Mouse (Mus musculus): ENCODE measurements around the gene Col4a1.

Gene Col4a1

DNA sequence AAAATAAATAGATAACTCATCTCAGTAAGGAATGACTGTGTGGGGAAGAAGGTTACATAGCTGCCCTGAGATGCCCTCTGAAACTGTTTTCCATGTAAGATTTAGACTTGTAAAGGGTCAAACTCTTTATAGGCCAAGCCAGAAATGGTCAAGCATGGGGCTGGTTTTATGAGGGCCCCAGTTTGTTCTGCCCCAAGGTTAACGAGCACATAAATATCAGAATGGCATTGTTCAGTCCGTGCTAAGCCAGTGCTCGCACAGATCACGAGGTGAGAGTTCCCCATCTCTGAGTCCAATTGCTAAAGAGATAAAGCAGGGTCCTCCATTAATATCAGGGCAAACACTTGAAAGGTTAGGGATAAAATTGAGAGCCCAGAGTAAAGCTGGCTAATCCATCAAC is 79.6 kb downstream of the Col4a1 start:
- DNase-seq (ENCODE audit: low spot score) = no peak

DNA sequence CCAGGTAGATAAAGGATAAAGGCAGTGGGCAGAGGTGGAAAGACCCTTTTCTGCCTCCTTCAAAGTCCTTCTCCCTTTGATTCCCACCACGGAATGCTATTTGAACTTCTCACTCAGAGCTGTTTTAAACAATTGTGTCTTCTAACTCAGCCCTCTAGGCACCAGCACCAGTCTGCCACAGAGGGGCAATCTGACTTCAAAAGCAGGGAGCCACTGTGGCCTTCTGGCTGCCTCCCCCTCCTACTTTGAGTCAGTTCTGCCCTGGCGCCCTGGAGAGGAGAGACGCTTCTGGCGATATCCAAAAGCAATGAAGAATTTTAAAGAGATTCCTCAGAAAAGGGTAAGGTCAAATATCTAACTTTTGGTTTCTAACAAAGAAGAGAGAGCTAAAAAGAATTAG is 82.3 kb downstream of the Col4a1 start:
- DNase-seq (ENCODE audit: low spot score) = no peak

DNA sequence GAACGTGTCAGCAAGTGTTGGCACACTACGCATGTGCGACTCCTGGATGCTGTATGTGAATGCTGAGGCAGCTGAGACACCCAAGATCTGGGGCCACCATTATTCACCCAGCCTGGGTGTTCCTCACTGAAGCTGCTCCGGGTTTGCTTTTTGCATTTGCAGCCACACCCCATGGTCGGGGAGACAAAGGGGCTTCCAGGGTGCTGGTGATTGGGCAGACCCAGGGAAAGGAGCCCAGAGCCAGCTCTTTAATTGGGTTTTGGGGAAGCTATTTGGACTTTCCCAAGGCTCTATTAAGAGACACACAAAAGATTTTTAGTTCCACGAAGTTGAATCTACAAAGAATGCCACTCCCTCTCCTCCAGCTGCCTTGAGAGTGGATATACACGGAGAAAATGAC is 85.2 kb downstream of the Col4a1 start:
- no peak for DNase-seq (ENCODE audit: low spot score)

DNA sequence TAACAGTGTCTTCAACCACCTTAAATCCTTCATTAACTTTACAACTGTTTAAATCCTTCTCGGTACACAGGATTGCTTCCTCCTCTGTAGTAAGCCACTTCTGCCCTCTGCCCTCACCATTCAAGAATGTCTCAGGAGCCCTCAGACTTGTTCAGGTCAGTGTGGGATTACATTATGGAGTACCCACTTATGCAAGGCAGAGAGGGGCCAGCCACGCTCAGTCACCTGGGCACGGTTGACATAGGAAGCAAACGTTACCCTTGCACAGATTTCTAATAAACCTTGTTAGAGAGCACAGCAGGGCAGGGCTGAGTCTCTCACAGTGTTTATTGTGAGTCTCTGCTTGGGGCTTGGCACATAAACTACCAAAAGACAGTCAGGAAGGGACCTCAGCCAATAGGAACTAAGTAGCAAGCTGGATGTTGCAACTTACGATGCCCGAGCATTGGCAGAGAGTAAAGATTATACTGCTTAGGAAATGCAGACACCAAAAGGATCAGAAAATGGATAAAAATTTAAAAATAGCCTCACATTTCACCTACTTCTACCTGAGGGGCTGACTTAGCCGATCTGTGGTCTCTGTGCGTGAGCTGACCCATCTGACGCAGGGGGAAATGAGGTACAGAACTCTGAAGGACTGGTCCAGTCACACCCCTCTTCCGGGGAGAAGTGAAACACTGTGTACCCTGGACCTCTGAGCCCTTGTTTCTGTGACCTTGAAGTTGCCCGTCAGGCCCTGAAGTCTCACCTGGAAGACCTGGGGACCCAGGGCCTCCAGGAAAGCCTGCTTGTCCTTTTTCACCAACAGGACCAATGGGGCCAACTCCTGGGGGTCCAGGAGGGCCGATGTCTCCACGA is 86.8 kb downstream of the Col4a1 start:
- DNase-seq (ENCODE audit: low spot score) = no peak

DNA sequence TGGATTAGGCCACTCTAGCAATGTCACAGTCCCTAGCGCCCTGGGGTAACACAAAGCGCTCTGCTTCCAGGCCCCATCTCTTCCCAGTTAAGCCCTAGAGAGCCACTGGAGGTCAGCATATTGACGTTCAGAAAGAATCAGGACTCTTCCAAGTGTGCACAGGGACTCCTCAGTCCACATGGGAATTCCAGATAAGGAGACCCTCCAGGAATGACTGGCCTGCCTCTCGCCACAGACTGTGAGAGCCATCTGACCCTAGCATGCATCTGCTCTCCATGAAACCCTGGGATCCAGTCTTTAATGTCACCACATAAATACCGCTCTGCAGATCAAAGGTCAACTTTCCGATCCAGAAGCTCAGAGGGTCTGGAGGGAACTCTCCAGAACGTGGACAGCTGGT is 88.4 kb downstream of the Col4a1 start:
- no peak for DNase-seq (ENCODE audit: low spot score)

DNA sequence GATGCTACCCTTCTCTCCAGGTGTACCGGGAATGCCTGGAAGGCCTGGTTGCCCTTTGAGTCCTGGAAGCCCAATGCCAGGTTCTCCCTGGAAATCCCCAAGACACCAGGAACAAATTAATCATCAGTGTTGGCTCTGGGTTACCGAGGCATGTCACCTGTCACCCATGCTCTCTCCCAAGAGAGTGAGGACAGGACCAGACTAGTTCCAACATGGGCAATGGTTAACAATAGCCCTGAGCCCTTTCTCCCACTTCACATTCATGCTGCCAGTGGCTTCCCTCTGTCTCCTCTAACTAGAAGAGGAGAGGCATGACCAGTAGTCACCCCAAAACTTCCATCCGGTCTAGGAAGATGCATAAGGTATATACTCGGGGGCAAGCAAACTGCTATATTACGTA is 91.3 kb downstream of the Col4a1 start:
- DNase-seq (ENCODE audit: low spot score) = no peak

DNA sequence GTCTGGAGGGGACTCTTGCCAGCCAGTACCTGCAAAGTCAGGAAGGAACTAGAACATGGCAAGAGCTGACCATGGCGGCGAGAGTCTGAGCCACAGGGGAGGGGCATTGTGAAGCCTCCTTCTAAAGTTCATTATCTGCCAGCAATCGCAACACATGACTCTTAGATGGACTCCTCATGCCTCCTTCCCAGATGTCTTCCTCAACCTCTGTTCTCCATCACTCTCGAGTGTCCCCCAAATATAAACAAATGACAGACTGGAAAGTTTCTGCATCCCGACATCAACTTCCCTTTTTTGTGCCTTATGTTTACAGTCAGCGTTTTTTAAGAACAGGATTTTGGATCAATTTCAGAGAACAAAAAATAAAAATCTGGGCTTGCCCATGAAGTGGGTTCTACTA is 93.3 kb downstream of the Col4a1 start:
- no peak for DNase-seq (ENCODE audit: low spot score)

DNA sequence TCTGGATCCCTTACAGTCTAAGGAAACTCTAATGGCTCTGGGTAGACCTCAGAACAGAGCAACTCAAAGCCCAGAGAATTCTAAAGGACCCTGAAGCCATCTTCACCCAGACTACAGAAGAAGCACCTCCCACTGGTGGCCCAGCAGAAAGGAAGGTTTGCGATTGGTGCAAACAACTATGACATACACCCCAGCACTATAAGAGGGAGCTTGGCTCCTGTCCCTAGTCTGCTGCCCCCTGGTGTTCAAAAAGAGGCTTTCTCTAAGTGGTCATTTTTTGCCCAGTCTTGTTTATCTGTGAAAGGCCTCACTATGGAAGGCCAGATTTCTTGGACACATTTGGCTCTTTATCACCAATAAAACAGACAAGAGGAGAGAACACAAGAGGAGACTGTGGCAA is 97.4 kb downstream of the Col4a1 start:
- no peak for DNase-seq (ENCODE audit: low spot score)

DNA sequence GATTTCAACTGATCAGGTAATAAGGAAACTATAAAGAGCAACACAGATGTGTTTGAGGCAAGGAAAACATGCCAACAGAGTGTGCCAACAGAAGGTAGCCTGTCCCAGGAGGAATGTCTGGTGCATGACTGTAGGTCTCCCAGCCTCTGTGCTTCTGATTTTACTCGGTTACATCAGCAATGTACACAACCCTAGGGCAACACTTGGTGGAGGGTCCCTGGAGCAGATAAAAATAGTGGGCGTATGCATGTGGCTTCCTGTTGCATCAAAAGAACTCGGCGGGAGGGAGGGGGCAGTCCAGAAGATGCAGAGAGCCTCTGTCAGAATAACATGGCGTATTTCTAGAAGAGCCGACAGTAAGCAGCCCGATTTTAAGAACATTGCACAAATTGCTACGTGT is 106.1 kb downstream of the Col4a1 start:
- no peak for DNase-seq (ENCODE audit: low spot score)

DNA sequence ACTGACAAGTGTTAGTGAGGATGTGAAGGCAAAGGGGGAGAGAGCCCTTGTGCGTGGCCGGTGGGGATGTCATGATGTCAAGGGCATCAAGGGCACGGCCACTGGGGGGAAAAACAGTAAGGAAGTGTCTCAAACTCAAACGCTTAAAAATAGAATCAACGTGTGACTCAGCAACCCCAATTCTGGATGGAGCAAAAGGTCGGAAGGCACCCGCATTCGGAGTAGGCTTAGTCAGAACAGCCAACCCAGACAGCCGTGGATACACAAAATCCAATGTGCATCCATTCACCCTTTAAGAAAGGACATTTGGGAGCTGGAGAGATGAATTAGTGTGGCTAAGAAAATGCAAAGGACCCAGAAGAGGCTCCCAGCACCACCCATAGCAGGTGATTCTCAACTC is 107.1 kb downstream of the Col4a1 start:
- no peak for DNase-seq (ENCODE audit: low spot score)

DNA sequence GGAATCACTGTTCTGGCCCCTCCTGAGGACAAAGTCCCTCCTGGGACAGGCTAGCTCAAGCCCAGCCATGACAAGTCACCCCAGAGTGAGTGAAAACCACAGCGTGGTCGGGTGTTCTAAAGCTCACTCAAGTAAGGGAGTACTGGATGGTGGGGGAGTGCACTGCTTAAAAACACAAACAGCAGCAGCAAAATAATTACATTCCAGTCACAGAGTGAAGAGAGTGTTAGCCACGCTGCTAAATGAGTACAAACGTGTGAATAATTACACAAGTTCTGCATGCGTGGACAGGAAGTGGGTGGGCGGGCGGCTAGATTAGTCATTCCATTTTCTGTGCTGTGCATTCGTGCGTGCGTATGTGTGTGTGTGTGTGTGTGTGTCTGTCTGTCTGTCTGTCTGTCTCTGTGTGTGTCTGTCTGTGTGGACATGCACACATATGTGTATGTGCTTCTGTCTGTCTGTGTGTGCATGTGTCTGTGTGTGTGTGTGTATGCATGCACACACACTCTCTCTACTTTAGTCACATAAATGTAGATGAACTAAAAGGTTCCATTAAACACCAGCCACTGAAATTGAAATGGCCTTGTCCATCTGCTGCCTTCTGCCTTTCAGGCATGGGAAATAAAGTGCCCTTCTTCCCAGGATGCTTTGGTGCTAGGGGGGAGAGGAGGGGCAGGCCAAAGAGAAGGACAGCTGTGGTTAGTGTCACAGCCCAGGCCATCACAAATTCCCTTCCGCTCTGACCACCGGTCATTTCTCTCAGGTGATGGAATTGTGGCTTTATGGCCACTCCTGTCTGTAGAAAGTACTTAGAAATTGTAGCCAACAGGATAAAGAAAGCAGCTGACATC is 109.1 kb downstream of the Col4a1 start:
- no peak for DNase-seq (ENCODE audit: low spot score)

DNA sequence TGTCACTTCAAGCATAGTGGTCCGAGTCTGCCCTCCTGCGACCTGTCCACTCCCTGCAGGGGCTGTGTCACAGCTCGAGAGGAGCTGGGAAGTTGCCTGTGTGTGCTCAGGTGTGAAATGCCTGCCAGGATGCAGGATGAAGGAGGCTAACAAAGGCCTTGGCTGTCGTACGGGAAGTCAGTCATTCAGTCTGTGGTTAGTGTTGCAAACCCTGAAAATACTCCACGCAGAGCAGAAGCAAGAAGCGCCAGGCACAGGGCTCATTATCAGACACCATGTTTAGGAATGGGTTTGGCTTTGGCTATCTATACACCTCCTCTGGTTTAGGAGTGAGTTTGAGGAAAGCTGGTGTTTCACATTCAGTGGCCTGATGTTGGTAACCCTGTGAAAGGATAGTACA is 114.0 kb downstream of the Col4a1 start:
- DNase-seq (ENCODE audit: low spot score) = no peak

DNA sequence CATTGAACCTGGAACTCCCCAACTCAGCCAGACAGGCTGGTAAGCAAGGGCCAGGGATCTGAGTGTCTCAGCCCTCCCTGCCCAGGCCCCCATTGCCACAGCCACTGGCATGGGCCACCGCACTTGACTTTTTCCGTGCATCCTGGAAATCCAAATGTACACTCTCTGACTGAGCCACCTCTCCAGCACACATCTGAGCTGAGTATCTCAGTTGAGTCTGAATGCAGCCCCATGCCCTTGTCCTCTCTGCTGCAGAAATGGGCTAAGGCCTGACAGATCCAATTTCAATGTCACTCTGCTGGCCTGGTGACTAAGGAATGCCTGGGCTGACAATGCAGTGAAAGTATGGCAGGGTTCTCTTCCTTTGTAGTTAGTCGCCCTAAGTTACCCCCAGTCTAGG is 114.6 kb downstream of the Col4a1 start:
- DNase-seq (ENCODE audit: low spot score) = no peak

DNA sequence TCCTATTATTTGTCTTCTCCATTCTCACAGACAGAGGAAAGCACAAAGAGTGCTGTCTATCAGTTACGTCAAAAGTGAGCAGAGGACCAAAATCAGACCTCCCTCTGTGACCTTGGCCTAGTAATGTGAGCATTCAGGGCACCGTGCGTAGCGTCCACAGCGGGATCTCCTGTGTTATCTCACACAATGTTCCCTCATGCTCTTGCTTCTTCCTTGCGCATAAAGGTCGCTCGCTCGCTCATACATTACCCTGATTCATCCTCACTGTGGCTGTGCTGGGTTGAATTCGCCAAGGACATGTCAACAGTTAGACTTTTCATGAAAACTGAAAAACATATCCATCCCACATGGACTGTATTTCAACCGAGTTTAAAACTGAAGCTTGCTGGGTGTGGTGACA is 115.4 kb downstream of the Col4a1 start:
- DNase-seq (ENCODE audit: low spot score) = no peak

DNA sequence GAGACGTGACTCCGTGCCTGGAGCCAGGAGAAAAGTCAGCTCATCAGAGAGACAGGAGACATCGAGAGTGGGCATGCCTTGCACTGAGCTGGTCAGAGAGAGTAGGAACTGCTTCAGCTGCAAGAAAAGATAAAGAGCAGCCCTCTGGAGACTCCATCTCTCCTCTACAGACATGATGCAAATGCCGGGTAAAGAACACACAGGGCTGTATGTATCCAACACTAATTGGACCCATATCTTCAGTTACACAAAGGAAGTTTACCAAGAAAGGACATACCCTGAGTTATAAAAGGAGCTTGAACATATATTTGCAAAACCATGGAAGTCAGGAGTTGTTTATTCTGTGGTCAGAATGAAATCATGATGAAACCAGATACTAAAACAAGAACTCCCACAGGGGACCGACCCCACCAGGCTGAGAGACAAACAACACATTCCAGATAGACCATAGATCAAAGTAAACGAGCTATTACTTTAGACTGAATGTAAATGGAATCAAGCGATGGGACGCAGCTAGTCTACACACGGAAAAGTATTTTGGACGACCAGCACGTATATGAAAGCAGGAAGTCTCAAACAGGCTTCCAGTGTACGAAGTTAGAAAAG is 119.8 kb downstream of the Col4a1 start:
- DNase-seq (ENCODE audit: low spot score) = no peak

DNA sequence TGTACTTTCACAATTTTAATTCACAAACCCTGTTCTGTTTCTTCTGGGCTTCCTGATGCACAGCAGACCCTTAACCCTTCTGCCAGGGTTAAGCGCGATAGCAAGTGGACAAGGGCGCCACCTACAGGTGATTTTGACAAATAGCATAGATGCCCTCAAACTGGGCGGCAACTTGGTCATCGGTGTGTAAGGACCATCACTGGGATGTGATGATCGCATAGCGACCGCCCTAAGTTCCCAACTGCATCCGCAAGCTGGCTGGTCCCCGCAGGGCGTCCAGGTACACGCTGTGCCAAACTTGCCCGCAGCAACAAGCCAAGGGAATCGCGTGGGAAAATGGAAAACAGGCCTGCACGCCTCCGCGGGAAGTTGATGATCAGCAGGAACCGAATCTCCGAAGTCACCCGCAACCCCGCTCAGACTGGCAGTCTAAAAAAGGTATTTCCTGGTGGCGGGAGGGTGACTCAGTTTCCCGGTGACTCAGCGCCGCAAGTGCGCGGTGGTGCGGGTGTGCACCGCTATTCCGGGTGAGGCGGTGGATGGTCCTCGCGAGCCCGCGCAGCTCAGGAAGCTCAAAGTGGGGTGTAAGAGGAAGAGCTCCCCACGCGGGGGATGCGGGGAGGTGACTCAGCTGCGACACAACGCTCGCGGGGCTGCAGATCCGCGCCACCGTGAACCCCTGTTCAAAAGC is 124.9 kb downstream of the Col4a1 start:
- no peak for DNase-seq (ENCODE audit: low spot score)

DNA sequence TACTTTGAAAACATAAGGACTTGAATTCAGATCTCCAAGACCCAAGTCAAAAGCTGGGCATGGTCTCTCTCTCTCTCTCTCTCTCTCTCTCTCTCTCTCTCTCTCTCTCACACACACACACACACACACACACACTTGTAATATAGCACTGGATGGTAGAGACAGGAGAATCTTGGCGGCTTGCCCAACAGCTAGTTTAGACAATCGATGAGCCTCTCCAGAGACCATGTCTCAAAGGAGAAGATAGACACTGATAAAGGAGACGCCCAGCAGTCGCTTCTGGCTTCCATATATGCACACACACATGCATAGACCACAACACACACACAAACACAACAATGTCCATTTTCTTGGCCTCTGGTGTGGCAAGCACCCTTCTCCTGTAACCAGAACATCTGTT is 126.2 kb downstream of the Col4a1 start:
- DNase-seq (ENCODE audit: low spot score) = no peak

DNA sequence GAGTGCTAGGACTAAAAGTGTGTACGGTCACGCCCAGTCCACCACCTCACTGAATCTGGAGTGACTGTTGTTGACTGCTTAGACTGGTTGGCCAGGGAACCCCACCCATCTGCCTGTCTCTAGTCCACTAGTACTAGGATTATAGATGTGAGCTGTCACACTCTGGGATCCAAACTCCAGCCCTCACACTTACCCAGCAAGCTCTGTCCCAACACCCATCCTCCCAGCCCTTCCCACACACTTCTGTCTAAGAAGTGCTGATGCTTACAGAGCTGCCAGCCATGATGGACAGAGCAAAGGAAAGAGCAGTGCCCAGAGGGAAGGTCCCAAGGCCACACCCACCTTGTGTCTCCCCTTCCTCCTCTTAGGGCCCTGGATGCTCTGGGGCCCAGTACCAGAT is 127.0 kb downstream of the Col4a1 start:
- DNase-seq (ENCODE audit: low spot score) = no peak

DNA sequence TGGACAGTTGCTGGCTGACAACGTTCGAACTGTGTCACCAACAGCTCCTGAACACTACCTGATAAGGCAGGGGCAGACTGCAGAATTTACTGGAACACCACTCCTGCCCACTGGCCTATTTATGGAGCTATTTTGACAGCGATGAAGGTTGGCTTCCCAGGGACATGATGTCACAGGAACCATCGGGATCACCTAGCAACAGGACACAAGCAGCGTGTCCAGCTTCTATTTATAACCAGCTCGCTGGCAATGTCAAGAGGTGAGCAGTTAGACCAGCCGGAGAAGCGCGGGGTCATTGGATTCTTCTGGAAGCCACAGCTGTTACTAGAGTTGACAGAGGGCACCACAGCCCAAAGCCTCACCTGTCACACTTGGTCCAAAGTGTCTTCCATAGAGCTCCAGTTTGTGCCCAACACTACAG is 129.0 kb downstream of the Col4a1 start:
- DNase-seq (ENCODE audit: low spot score) = no peak

DNA sequence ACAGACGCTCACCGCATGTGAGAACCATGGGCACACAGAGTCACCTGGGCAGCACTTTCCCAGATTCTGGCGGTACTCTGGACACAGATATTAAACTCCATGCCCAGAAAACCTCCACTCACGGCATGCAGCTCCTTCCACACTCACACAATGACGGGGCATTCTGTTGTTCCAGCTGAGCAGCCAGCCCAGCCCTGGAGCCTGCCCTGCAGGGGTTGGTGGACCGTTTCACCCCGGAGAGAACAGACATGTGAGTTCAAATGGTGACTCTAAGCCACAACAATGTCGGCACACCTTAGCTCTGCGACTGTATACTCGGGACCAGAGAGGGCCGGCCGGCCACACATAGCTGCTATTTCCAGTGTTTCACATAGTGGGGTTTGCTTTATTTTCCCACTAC is 130.0 kb downstream of the Col4a1 start:
- no peak for DNase-seq (ENCODE audit: low spot score)

DNA sequence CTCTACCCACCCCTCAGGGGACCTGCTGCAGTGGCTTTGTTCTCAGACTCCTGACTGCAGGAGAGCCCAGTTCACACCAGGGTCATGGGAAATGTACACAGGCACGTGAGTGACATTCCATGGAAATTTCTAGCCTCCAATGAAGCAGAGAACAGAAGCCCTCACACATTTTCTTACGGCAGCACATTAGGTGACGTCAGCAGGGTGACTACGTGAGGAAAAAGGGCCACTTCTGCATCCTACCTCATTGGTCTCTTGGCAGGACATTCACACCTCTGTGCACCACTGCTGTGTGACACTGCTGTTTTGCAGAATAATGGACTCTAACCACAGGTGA is 130.5 kb downstream of the Col4a1 start:
- DNase-seq (ENCODE audit: low spot score) = no peak

DNA sequence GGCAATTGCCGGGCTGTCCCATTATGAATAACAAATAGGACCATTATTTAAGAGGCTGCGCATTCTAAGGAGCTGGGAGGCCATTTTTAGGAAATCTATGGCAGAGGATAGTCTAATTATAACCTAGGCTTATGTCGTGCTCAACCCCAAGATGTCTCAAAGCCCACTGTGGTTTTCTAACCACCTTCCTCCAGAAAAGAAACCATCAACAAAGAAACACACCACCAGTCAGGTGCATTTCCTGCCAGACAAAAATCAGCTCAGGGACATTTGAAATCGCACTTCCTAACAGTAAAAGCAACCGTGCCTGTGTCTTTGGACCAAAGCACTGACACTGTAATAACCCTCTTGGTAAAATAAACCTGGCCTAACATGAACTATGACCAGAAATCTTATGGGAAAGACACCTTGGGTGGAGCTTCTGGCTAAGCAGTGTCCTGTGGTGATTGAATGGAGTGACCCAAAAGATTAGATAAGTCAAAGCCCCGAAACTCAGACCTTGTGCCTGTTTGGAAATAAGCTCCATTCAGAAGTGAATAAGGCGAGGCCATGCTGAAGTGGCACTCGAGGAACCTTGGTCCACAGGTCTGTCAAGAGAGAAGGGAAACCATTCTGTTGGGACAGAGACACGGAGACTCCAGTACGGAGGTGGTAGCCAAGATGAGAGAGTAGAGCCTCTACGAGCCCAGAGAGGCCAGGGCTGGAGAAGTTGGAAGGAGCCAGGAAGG is 131.0 kb downstream of the Col4a1 start:
- DNase-seq (ENCODE audit: low spot score) = no peak
